Mouse (Mus musculus) cerebellum, adult 2 months (tissue): ENCODE results near the gene Hoxa1.

ENCODE experiments used
- CTCF ChIP-seq: fragments of 200-500 bp; IDR thresholded peaks from 2 replicates; pipeline ENCODE4 v1.5.1; 2011; ENCODE audit warnings: low read depth, mild to moderate bottlenecking, control low read depth, low read length, moderate library complexity, borderline replicate concordance; ENCODE audit not compliant: insufficient read depth
- POLR2A ChIP-seq: fragments of 200-500 bp; IDR thresholded peaks from 2 replicates; pipeline ENCODE4 v1.6.1; 2011; ENCODE audit warnings: low read length, control low read depth, borderline replicate concordance; ENCODE audit not compliant: insufficient read depth

DNA sequence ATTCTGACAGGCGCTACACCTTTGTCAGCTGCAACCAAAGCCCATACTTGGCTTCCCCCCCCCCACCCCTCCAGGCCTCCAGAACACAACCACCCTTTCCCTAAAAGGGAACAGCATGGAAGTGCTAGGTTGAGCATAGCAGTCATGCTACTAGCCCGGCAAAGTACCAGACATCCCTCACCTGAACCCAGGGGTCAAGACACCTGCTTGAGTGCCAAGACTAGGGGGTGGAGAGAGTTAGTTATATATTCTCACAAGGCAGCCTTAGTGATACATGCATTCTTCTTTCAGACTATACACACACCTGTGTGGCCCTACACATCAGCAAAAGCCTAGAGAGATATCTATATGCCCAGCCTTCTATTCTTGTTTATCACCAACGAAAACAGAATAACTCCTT, 27.7 kb upstream of the Hoxa1 start:
- TF ChIP-seq POLR2A = no peak
- no peak for TF ChIP-seq CTCF
